8 mouse cellular contexts compared by ENCODE assay signal in genomic region chr13:37325504-37325903, GRCm38 (mm10). TPM values are rescaled to one million over a fixed set of nuclear protein-coding genes. Genes with fewer than 3 reads are reported as not detected.
DNase-seq lines count a peak whose midpoint lies in the region; ATAC-seq lines count a peak whose summit lies in the region.
"Had no signal": no experiment of that assay in that cellular context is flagged by ENCODE, and none has a peak within 500 bp of the region (broad histone marks: within the 10 kb centered on the region; RNA-seq: fewer than 3 reads in every experiment).

No protein-coding gene starts in this region.

- H3K9ac ChIP-seq in liver, embryonic 11.5 days (ENCODE audit: low read depth, low read length), result no peak overlapping the region

- no peak overlapping the region for H3K27ac ChIP-seq in liver, embryonic 11.5 days (ENCODE audit: low read depth, low read length)

- DNase-seq in ovary, postnatal 36 days (ENCODE audit: low spot score), result peak; percentile 41
- no peak for DNase-seq in ovary, adult 18-20 months (ENCODE audit: low spot score)
- peak; percentile 64 to 70 for DNase-seq in adrenal gland, adult 18-20 months (ENCODE audit: low spot score in 2 of 2)
- peak; percentile 53 for DNase-seq in embryo, embryonic 10 days (ENCODE audit: low spot score)
- DNase-seq in kidney, adult 8-10 months, result peak; percentile 20 to 66
- DNase-seq in liver, embryonic 11.5 days (ENCODE audit: low spot score), result peak; percentile 35
- DNase-seq in right cerebral cortex, postnatal 4 days, result peak; percentile 53

- ATAC-seq in liver, embryonic 11.5 days (replicated peaks; ENCODE audit: low FRiP score), result no peak

- WGBS in liver, embryonic 11.5 days, result 81% methylated on average over 3 of the region's 3 CpGs

- no peak overlapping the region for H3K4me3 ChIP-seq in liver, embryonic 11.5 days (ENCODE audit: low read depth, low read length)
- H3K4me3 ChIP-seq: myocyte had no signal

- H3K4me2 ChIP-seq in liver, embryonic 11.5 days, result no peak overlapping the region

- no peaks in the 10 kb centered on the region for H3K36me3 ChIP-seq in liver, embryonic 11.5 days (ENCODE audit: control insufficient read depth, insufficient read depth, low read length)

- no peaks in the 10 kb centered on the region for H3K9me3 ChIP-seq in liver, embryonic 11.5 days (ENCODE audit: control insufficient read depth, low read length)

- H3K27me3 ChIP-seq in liver, embryonic 11.5 days (replicated peaks; ENCODE audit: control insufficient read depth, insufficient read depth, low read length), result no peaks in the 10 kb centered on the region

- no peaks in the 10 kb centered on the region for H3K4me1 ChIP-seq in liver, embryonic 11.5 days (replicated peaks; ENCODE audit: control insufficient read depth, insufficient read depth, low read length)

RNA-seq across cellular contexts. Expression of gene Ly86, which starts 19.5 kb away (rescaled TPM):
- 1 to 10 TPM; 5.0 to 7.4 TPM for total RNA-seq in adrenal gland, adult 18-20 months (2021)
- 8.3 and 9.4 TPM in 2 replicates for polyA plus RNA-seq in liver, embryonic 11.5 days (2014; fragmentation: Nextera tagmentation; extraction: Ambion mirVana)
- polyA plus RNA-seq: myocyte had no signal
